Mouse (Mus musculus): ENCODE measurements around the gene Lrrc8b.

GRCm38 (mm10) chr5:105395188-105395587 lies 20.4 kb upstream of the Lrrc8b start:
- no peak for TF ChIP-seq CTCF (conservative IDR thresholded peaks at IDR 0.05; ENCODE audit: low read length)
- no peak for TF ChIP-seq NANOG (IDR thresholded peaks at IDR 0.05; ENCODE audit: borderline replicate concordance, low read length)
- no peak for TF ChIP-seq POU5F1 (IDR thresholded peaks at IDR 0.05; ENCODE audit: borderline replicate concordance, low read length)

Measured in E14TG2a.4 (cell line).